Mouse (Mus musculus): Measurements from ENCODE around the gene Exoc6b.
"Not testable (repeated sequence)": the region's sequence is repeated elsewhere in the genome, so short reads cannot be mapped to it uniquely, and the experiment has no call there.

Gene Exoc6b

GRCm38 (mm10) chr6:84640324-84641061, 428.8 kb downstream of the Exoc6b start:
- no peak for DNase-seq (ENCODE audit: low read depth in 1 of 2, low spot score in 2 of 2)

GRCm38 (mm10) chr6:84638206-84638605, 431.1 kb downstream of the Exoc6b start:
- DNase-seq (ENCODE audit: low read depth in 1 of 2, low spot score in 2 of 2): no peak

- no peak for DNase-seq (ENCODE audit: low read depth in 1 of 2, low spot score in 2 of 2)
These were observed 437.7 kb downstream of the Exoc6b start for GRCm38 (mm10) chr6:84631588-84631987.

- DNase-seq (ENCODE audit: low read depth in 1 of 2, low spot score in 2 of 2): no peak
These were observed 439.0 kb downstream of the Exoc6b start for GRCm38 (mm10) chr6:84630276-84630675.

GRCm38 (mm10) chr6:84628831-84629230, 440.5 kb downstream of the Exoc6b start:
- no peak for DNase-seq (ENCODE audit: low read depth in 1 of 2, low spot score in 2 of 2)

- DNase-seq (ENCODE audit: low read depth in 1 of 2, low spot score in 2 of 2): no peak
These were observed 442.9 kb downstream of the Exoc6b start for GRCm38 (mm10) chr6:84626398-84626797.

- no peak for DNase-seq (ENCODE audit: low read depth in 1 of 2, low spot score in 2 of 2)
These were observed 450.1 kb downstream of the Exoc6b start for GRCm38 (mm10) chr6:84619166-84619565.

GRCm38 (mm10) chr6:84617051-84617450, 452.3 kb downstream of the Exoc6b start:
- no peak for DNase-seq (ENCODE audit: low read depth in 1 of 2, low spot score in 2 of 2)

- DNase-seq (ENCODE audit: low read depth in 1 of 2, low spot score in 2 of 2): no peak
These were observed 452.7 kb downstream of the Exoc6b start for GRCm38 (mm10) chr6:84616586-84616985.

GRCm38 (mm10) chr6:84613561-84613960, 455.8 kb downstream of the Exoc6b start:
- no peak for DNase-seq (ENCODE audit: low read depth in 1 of 2, low spot score in 2 of 2)

GRCm38 (mm10) chr6:84601136-84601889, 468.0 kb downstream of the Exoc6b start:
- DNase-seq (ENCODE audit: low read depth in 1 of 2, low spot score in 2 of 2): no peak

- not testable (repeated sequence) for DNase-seq (ENCODE audit: low read depth in 1 of 2, low spot score in 2 of 2)
These were observed 470.0 kb downstream of the Exoc6b start for GRCm38 (mm10) chr6:84599296-84599695.

- no peak for DNase-seq (ENCODE audit: low read depth in 1 of 2, low spot score in 2 of 2)
These were observed 470.6 kb downstream of the Exoc6b start for GRCm38 (mm10) chr6:84598725-84599124.

- no peak for DNase-seq (ENCODE audit: low read depth in 1 of 2, low spot score in 2 of 2)
These were observed 474.7 kb downstream of the Exoc6b start for GRCm38 (mm10) chr6:84594626-84595025.

- no peak for DNase-seq (ENCODE audit: low read depth in 1 of 2, low spot score in 2 of 2)
These were observed 475.6 kb downstream of the Exoc6b start, which contains the start of gene Cyp26b1 for GRCm38 (mm10) chr6:84593693-84594092. Cyp26b1 (minus strand) TSS chr6:84593908.

- DNase-seq (ENCODE audit: low read depth in 1 of 2, low spot score in 2 of 2): no peak
These were observed 478.2 kb downstream of the Exoc6b start for GRCm38 (mm10) chr6:84590961-84591745.

- DNase-seq (ENCODE audit: low read depth in 1 of 2, low spot score in 2 of 2): peak; percentile 29 to 48
These were observed 479.3 kb downstream of the Exoc6b start for GRCm38 (mm10) chr6:84589742-84590686.

- no peak for DNase-seq (ENCODE audit: low read depth in 1 of 2, low spot score in 2 of 2)
These were observed 480.2 kb downstream of the Exoc6b start for GRCm38 (mm10) chr6:84588895-84589652.

- DNase-seq (ENCODE audit: low read depth in 1 of 2, low spot score in 2 of 2): no peak
These were observed 481.0 kb downstream of the Exoc6b start for GRCm38 (mm10) chr6:84588221-84588894.

Measured in monocyte, adult 2 months (primary cell).